Mouse (Mus musculus): ENCODE measurements around the gene Mki67. TPM values are rescaled to one million over a fixed set of nuclear protein-coding genes. Genes with fewer than 3 reads are reported as not detected.

Gene Mki67
- total and polyA plus RNA-seq, 3 experiments, result 88.6 to 401 (median 271) TPM

DNA sequence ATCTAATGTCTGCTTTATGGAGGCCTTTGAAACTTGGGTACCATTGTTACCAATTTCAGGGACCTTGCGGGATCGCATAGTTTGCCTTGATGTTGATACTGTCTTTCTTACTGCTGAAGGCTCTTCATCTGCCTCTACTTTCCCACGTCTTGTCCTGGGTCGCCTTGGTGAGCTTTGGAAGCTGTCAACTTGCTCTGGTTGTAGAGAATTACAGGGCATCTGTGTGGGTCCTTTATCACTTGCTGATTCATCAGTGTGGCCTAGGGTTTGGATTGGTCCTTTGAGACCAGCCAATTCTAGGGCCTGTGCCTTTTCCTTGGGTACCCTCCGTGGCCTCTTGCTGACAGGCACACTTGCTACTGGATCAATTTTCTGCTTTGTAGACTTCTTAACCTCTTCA lies 21.4 kb downstream of the Mki67 start:
- Histone ChIP-seq H3K9me3 (replicated peaks; ENCODE audit: insufficient read depth, low read length) (no peaks in the 10 kb centered on the region), H3K4me3 (ENCODE audit: control insufficient read depth in 1 of 2, insufficient read depth in 1 of 2, low read depth in 2 of 2, low read length in 2 of 2) (no peak overlapping the region), H3K36me3 (ENCODE audit: control insufficient read depth in 1 of 2, insufficient read depth in 2 of 2, low read length in 2 of 2) (peaks cover 0 to 60% of the 10 kb centered on the region in 2 experiments; a peak in 2 of 4 replicates), H3K4me1 (ENCODE audit: control insufficient read depth in 1 of 2, insufficient read depth in 2 of 2, low read length in 2 of 2) (no peaks in the 10 kb centered on the region), H3K27me3 (ENCODE audit: control insufficient read depth in 1 of 2, insufficient read depth in 2 of 2, low read length in 2 of 2) (no peaks in the 10 kb centered on the region), H3K79me2 (ENCODE audit: control insufficient read depth, insufficient read depth, low read length, poor library complexity) (peaks cover 2% of the 10 kb centered on the region), H3K27ac (ENCODE audit: control insufficient read depth, low read depth, low read length) (no peak overlapping the region), H3K9ac (ENCODE audit: control insufficient read depth, low read depth, low read length, poor library complexity, severe bottlenecking) (no peak overlapping the region)
- no peak for DNase-seq (ENCODE audit: low read depth, low spot score)
- 0 out of 2 replicates have a peak, but pooled peaks have one; percentile 28 for TF ChIP-seq POLR2AphosphoS5 (IDR thresholded peaks at IDR 0.05; ENCODE audit: borderline replicate concordance, low read depth, low read length)
- TF ChIP-seq USF2 (IDR thresholded peaks at IDR 0.05; ENCODE audit: borderline replicate concordance in 1 of 2, insufficient read depth in 1 of 2, low read depth in 1 of 2, low read length in 2 of 2), result no peak

GRCm38 (mm10) chr7:135694130-135694529 lies 22.0 kb downstream of the Mki67 start:
- Histone ChIP-seq H3K27ac (ENCODE audit: control insufficient read depth, low read depth, low read length) (no peak overlapping the region), H3K4me1 (ENCODE audit: control insufficient read depth in 1 of 2, insufficient read depth in 2 of 2, low read length in 2 of 2) (no peaks in the 10 kb centered on the region), H3K9ac (ENCODE audit: control insufficient read depth, low read depth, low read length, poor library complexity, severe bottlenecking) (no peak overlapping the region), H3K4me3 (ENCODE audit: control insufficient read depth in 1 of 2, insufficient read depth in 1 of 2, low read depth in 2 of 2, low read length in 2 of 2) (no peak overlapping the region), H3K27me3 (ENCODE audit: control insufficient read depth in 1 of 2, insufficient read depth in 2 of 2, low read length in 2 of 2) (no peaks in the 10 kb centered on the region), H3K9me3 (replicated peaks; ENCODE audit: insufficient read depth, low read length) (no peaks in the 10 kb centered on the region), H3K36me3 (ENCODE audit: control insufficient read depth in 1 of 2, insufficient read depth in 2 of 2, low read length in 2 of 2) (peaks cover 0 to 58% of the 10 kb centered on the region in 2 experiments; a peak in 2 of 4 replicates), H3K79me2 (ENCODE audit: control insufficient read depth, insufficient read depth, low read length, poor library complexity) (peaks cover 2% of the 10 kb centered on the region)
- TF ChIP-seq EP300 (IDR thresholded peaks at IDR 0.05; ENCODE audit: low read depth in 1 of 2, low read length in 2 of 2), result no peak
- peak; percentile 58 for TF ChIP-seq MAFK (IDR thresholded peaks at IDR 0.05; ENCODE audit: borderline replicate concordance, low read depth, low read length)
- no peak for TF ChIP-seq TBP (IDR thresholded peaks at IDR 0.05; ENCODE audit: low read depth, low read length)
- no peak for TF ChIP-seq RCOR1 (IDR thresholded peaks at IDR 0.05; ENCODE audit: low read depth, low read length)
- TF ChIP-seq ZMIZ1 (IDR thresholded peaks at IDR 0.05; ENCODE audit: low read depth, low read length), result 0 out of 2 replicates have a peak, but pooled peaks have one; percentile 32
- DNase-seq (ENCODE audit: low read depth, low spot score), result peak; percentile 16

DNA sequence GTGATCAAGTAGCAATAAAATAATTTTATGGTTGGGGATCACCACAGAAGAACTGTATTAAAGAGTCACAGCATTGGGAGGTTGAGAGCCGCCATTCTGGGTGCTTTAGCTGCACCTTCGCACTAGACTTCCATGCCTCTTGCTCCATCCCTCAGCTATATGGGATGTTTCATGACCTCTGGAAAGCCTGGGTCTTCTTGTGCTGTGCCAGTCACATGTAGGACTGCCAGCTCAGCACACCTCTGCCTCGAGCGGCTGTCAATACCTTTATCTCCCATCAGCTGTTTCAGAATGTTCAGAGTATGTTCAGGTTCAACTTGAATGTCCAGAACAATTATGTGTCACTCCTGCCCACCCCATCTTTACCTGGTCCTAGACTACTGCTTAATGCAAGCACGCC lies 24.2 kb downstream of the Mki67 start:
- Histone ChIP-seq H3K27me3 (ENCODE audit: control insufficient read depth in 1 of 2, insufficient read depth in 2 of 2, low read length in 2 of 2) (no peaks in the 10 kb centered on the region), H3K79me2 (ENCODE audit: control insufficient read depth, insufficient read depth, low read length, poor library complexity) (no peaks in the 10 kb centered on the region), H3K4me1 (ENCODE audit: control insufficient read depth in 1 of 2, insufficient read depth in 2 of 2, low read length in 2 of 2) (no peaks in the 10 kb centered on the region), H3K9me3 (replicated peaks; ENCODE audit: insufficient read depth, low read length) (no peaks in the 10 kb centered on the region), H3K36me3 (ENCODE audit: control insufficient read depth in 1 of 2, insufficient read depth in 2 of 2, low read length in 2 of 2) (peaks cover 0 to 58% of the 10 kb centered on the region in 2 experiments; a peak in 2 of 4 replicates), H3K27ac (ENCODE audit: control insufficient read depth, low read depth, low read length) (no peak overlapping the region), H3K9ac (ENCODE audit: control insufficient read depth, low read depth, low read length, poor library complexity, severe bottlenecking) (no peak overlapping the region), H3K4me3 (ENCODE audit: control insufficient read depth in 1 of 2, insufficient read depth in 1 of 2, low read depth in 2 of 2, low read length in 2 of 2) (no peak overlapping the region)
- DNase-seq (ENCODE audit: low read depth, low spot score), result no peak
- no peak for TF ChIP-seq ZMIZ1 (IDR thresholded peaks at IDR 0.05; ENCODE audit: low read depth, low read length)
- no peak for TF ChIP-seq ZKSCAN1 (IDR thresholded peaks at IDR 0.05; ENCODE audit: low read depth, low read length)
- TF ChIP-seq TAL1 (IDR thresholded peaks at IDR 0.05; ENCODE audit: low read length), result no peak
- TF ChIP-seq POLR2AphosphoS2 (IDR thresholded peaks at IDR 0.05; ENCODE audit: low read length), result no peak
- TF ChIP-seq NELFE (IDR thresholded peaks at IDR 0.05; ENCODE audit: low read depth, low read length), result no peak
- no peak for TF ChIP-seq RCOR1 (IDR thresholded peaks at IDR 0.05; ENCODE audit: low read depth, low read length)
- no peak for TF ChIP-seq KAT2A (conservative IDR thresholded peaks at IDR 0.05; ENCODE audit: low read depth, low read length)
- TF ChIP-seq SIN3A (IDR thresholded peaks at IDR 0.05; ENCODE audit: low read length), result no peak
- TF ChIP-seq JUND (IDR thresholded peaks at IDR 0.05; ENCODE audit: low read depth, low read length), result no peak

All from MEL (cell line).